10 mouse cellular contexts compared by ENCODE assay signal in the genomic region with DNA sequence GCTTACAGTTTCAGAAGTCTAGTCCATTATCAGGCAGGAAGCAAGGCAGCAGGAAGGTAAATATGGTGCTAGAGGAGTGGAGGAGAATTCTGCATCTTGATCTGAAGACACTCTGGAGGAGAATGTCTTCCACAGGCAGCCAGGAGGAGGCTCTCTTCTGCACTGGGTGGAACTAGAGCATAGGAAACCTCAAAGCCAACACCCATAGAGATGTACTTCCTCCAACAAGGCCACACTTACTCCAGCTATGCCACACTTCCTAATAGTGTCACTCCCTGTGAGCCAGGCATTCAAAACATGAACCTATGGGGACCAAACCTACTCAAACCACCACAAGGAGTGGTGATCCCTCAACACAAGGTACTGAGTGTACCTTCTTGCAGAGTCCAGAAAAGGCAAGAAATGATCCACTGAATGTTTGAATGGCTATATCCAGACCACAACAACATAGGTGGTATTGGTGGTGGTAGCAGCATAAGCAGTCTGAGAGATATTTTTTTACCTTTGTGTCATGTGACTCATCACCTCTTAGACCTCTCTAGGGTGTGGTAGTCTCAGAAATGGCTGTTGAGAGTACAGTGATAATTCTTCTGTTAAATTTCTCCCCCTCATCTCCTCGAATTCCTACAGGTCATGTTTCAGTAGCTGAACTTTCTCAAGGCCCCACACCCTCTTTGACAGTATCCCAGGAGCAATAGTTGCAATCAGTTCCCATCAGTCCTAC.
A peak's percentile ranks its signal among the peaks of the same experiment; 100 is the strongest.
DNase-seq lines count a peak whose midpoint lies in the region; ATAC-seq lines count a peak whose summit lies in the region.
"Had no signal": no experiment of that assay in that cellular context is flagged by ENCODE, and none has a peak within 500 bp of the region (broad histone marks: within the 10 kb centered on the region; RNA-seq: fewer than 3 reads in every experiment).

No protein-coding gene starts in this region.

- peaks cover 8% of the 10 kb centered on the region for H3K4me1 ChIP-seq in liver, embryonic 13.5 days (replicated peaks)
- no peaks in the 10 kb centered on the region for H3K4me1 ChIP-seq in hindbrain, embryonic 12.5 days
- H3K4me1 ChIP-seq: embryonic facial prominence, embryonic 15.5 days; neural tube, embryonic 13.5 days had no signal

- H3K27ac ChIP-seq in liver, embryonic 13.5 days = no peak overlapping the region
- H3K27ac ChIP-seq in hindbrain, embryonic 12.5 days = no peak overlapping the region
- H3K27ac ChIP-seq: embryonic facial prominence, embryonic 15.5 days; neural tube, embryonic 13.5 days had no signal

- no peak overlapping the region for H3K9ac ChIP-seq in liver, embryonic 13.5 days
- H3K9ac ChIP-seq in hindbrain, embryonic 12.5 days = no peak overlapping the region
- H3K9ac ChIP-seq: embryonic facial prominence, embryonic 15.5 days; neural tube, embryonic 13.5 days had no signal

- no peaks in the 10 kb centered on the region for H3K36me3 ChIP-seq in liver, embryonic 13.5 days
- no peaks in the 10 kb centered on the region for H3K36me3 ChIP-seq in hindbrain, embryonic 12.5 days
- H3K36me3 ChIP-seq: embryonic facial prominence, embryonic 15.5 days; neural tube, embryonic 13.5 days had no signal

- no peak overlapping the region for H3K4me3 ChIP-seq in liver, embryonic 13.5 days (replicated peaks)
- no peak overlapping the region for H3K4me3 ChIP-seq in hindbrain, embryonic 12.5 days
- H3K4me3 ChIP-seq: embryonic facial prominence, embryonic 15.5 days; neural tube, embryonic 13.5 days had no signal

- H3K4me2 ChIP-seq in liver, embryonic 13.5 days = no peak overlapping the region
- H3K4me2 ChIP-seq in hindbrain, embryonic 12.5 days (replicated peaks) = no peak overlapping the region
- H3K4me2 ChIP-seq: embryonic facial prominence, embryonic 15.5 days; neural tube, embryonic 13.5 days had no signal

- DNase-seq in A20 (ENCODE audit: low read depth, low spot score) (peak; percentile 45), MEL-GATA-1-ER (ENCODE audit: extremely low read depth, low read depth) (peak; percentile 46)
- no peak for DNase-seq in liver, embryonic 13.5 days
- DNase-seq in right cerebral cortex, postnatal 10 days (ENCODE audit: low spot score in 2 of 2) = no peak
- no peak for DNase-seq in embryo, embryonic 11 days
- no peak for DNase-seq in left cerebral cortex, postnatal 4 days

- intact Hi-C loops in left cerebral cortex, postnatal 4 days (cut with DNase I) = no loop called here

- H3K27me3 ChIP-seq in liver, embryonic 13.5 days = no peaks in the 10 kb centered on the region
- H3K27me3 ChIP-seq in hindbrain, embryonic 12.5 days = no peaks in the 10 kb centered on the region
- H3K27me3 ChIP-seq: embryonic facial prominence, embryonic 15.5 days; neural tube, embryonic 13.5 days had no signal

- WGBS in liver, embryonic 13.5 days (ENCODE audit: insufficient replicate concordance) = 39% methylated on average over 1 of the region's 1 CpGs
- 46% methylated on average over 1 of the region's 1 CpGs for WGBS in hindbrain, embryonic 12.5 days

- no peaks in the 10 kb centered on the region for H3K9me3 ChIP-seq in liver, embryonic 13.5 days (replicated peaks)
- H3K9me3 ChIP-seq in hindbrain, embryonic 12.5 days (replicated peaks) = no peaks in the 10 kb centered on the region
- H3K9me3 ChIP-seq: embryonic facial prominence, embryonic 15.5 days; neural tube, embryonic 13.5 days had no signal

- ATAC-seq in liver, embryonic 13.5 days (ENCODE audit: low read depth) = 0 out of 2 replicates have a peak, but pooled peaks have one; percentile 47
- ATAC-seq in neutrophil, adult 5-6 weeks (ENCODE audit: extremely low read depth, insufficient number of reproducible peaks, low FRiP score, poor library complexity, severe bottlenecking) = peak; percentile 75
- no peak for ATAC-seq in hindbrain, embryonic 12.5 days (ENCODE audit: low FRiP score)

Comparison
In these comparisons a context has a peak if more than half of its experiments do, and no peak if none do; other contexts are left out.
1. DNase-seq: peak in A20 (single experiment) and MEL-GATA-1-ER (single experiment); none in liver, embryonic 13.5 days (single experiment), right cerebral cortex, postnatal 10 days (0 of 2), embryo, embryonic 11 days (single experiment) and left cerebral cortex, postnatal 4 days (single experiment).